16 mouse cellular contexts compared by ENCODE assay signal in the genomic region with DNA sequence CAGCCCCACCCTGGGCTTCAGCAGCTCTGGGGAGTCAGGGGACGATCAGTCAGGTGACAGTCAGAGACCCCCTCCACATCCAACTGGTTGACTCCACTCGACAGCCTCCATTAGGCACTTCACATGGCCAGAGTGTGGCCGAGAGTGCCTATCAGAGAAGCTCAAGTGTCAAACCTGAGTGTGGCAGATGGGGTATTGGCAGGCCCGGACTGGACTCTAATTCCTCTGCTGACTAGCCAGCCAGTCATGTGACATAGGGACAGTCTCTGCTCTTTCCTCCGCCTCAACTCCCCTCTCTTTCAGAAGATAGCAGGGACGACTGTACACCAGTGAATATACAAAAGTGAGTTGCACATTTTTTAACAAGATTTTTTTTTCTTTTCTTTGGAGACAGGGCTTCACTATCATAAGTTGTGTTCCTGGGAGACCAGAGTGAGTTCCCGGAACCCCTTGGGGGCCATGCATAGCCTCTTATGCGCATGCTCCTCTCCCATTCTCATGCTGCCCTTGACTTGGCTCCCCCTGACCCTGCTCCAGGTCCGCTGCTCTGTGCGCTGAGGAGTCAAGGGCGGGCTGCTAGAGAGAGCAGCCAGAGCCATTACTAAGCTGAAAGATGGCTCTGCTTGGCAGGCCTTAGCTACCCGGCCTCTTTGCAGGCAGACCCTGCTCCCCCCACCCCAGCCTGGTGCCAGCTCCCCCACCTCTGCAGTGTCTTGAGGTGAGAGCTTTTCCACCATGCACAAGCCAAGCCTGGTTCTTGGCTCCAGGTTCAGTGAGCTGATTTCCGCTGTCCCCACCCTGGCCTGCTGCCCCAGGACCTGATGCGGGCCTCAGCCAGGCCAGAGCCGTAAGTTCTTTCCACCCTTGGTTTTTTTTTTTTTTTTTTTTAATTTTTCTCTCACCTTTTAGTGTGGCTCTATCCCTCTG.
"Had no signal": no experiment of that assay in that cellular context is flagged by ENCODE, and none has a peak within 500 bp of the region (broad histone marks: within the 10 kb centered on the region; RNA-seq: fewer than 3 reads in every experiment).

No protein-coding gene starts in this region.

- H3K4me3 ChIP-seq: left cerebral cortex, adult 2 months; limb, embryonic 13.5 days; liver, embryonic 15.5 days; midbrain, embryonic 10.5 days; myocyte; neural tube, embryonic 15.5 days had no signal

- H3K9ac ChIP-seq: limb, embryonic 13.5 days; liver, embryonic 15.5 days; neural tube, embryonic 15.5 days had no signal

- DNase-seq: kidney, postnatal 14 days; lung, adult 2 months; lung, postnatal 4 days; midbrain, embryonic 14.5 days; right cerebral cortex, adult 18-20 months; right cerebral cortex, postnatal 25 days; thymus, adult 18-20 months; thymus, postnatal 14 days had no signal

- H3K27ac ChIP-seq: left cerebral cortex, adult 2 months; limb, embryonic 13.5 days; liver, embryonic 15.5 days; midbrain, embryonic 10.5 days; neural tube, embryonic 15.5 days had no signal

- H3K9me3 ChIP-seq: limb, embryonic 13.5 days; liver, embryonic 15.5 days; midbrain, embryonic 10.5 days; neural tube, embryonic 15.5 days had no signal

- H3K36me3 ChIP-seq: limb, embryonic 13.5 days; liver, embryonic 15.5 days; midbrain, embryonic 10.5 days; neural tube, embryonic 15.5 days had no signal

- H3K4me1 ChIP-seq: liver, embryonic 15.5 days had no signal

- H3K4me2 ChIP-seq: limb, embryonic 13.5 days; liver, embryonic 11.5 days; liver, embryonic 15.5 days; neural tube, embryonic 15.5 days had no signal

- ATAC-seq: lung, postnatal 0 days had no signal
